Mouse (Mus musculus) midbrain, embryonic 10.5 days (tissue): ENCODE measurements around the gene Zfp811. TPM values are rescaled to one million over a fixed set of nuclear protein-coding genes. Genes with fewer than 3 reads are reported as not detected.
"Not testable (repeated sequence)": the region's sequence is repeated elsewhere in the genome, so short reads cannot be mapped to it uniquely, and the experiment has no call there.

Experiments
- DNase-seq: peaks from one replicate; pipeline ENCODE4 v3.0.0-alpha.2; 2017; ENCODE audit warnings: low spot score
- H3K27ac ChIP-seq: fragments of 300-500 bp; sonication (generic); replicated peaks from 2 replicates; pipeline ENCODE4 v1.5.1; 2016; ENCODE audit warnings: mild to moderate bottlenecking
- H3K27me3 ChIP-seq: fragments of 300-500 bp; sonication (generic); 2 replicates; pipeline ENCODE4 v1.6.1; 2016; ENCODE audit warnings: low read depth, mild to moderate bottlenecking; ENCODE audit not compliant: poor library complexity, severe bottlenecking
- H3K36me3 ChIP-seq: fragments of 300-500 bp; sonication (generic); 2 replicates; pipeline ENCODE4 v1.6.1; 2016; ENCODE audit warnings: mild to moderate bottlenecking, moderate library complexity
- H3K4me1 ChIP-seq: fragments of 300-500 bp; sonication (generic); 2 replicates; pipeline ENCODE4 v1.6.1; 2016
- H3K4me3 ChIP-seq: fragments of 300-500 bp; sonication (generic); 2 replicates; pipeline ENCODE4 v1.5.1; 2016; ENCODE audit warnings: mild to moderate bottlenecking, moderate library complexity
- H3K9me3 ChIP-seq: fragments of 300-500 bp; sonication (generic); replicated peaks from 2 replicates; pipeline ENCODE4 v1.6.1; 2016; ENCODE audit warnings: mild to moderate bottlenecking
- WGBS: fragments of 180-500 bp; shearing (Covaris S2); methylation state at CpG from one replicate; pipeline ENCODE4 v1.1.7; 2016; 5-methylcytosine and 5-hydroxymethylcytosine counted together
- polyA plus RNA-seq: library from polyadenylated mRNA; unstranded; fragments of >200 nt; fragmentation: Nextera tagmentation; extraction: Ambion mirVana; gene quantifications from 2 replicates; pipeline ENCODE4 v1.2.1, GENCODE M21; 2016

Zfp811 gene
- 30.1 and 44.5 TPM in 2 replicates for polyA plus RNA-seq

GRCm38 (mm10) chr17:32809544-32810374, at the start of gene Zfp811:
Gene Zfp811 (minus strand): TSS chr17:32809931.
- Histone ChIP-seq H3K4me1 (peaks cover 47% of the 10 kb centered on the region), H3K36me3 (peaks cover 12% of the 10 kb centered on the region), H3K27me3 (no peaks in the 10 kb centered on the region), H3K9me3 (no peaks in the 10 kb centered on the region), H3K4me3 (peak within 1 kb of the TSS; percentile 81), H3K27ac (peak within 1 kb of the TSS; percentile 96)
- DNase-seq, result peak; percentile 82
- 0% methylated on average over 17 of the region's 17 CpGs for WGBS

DNA sequence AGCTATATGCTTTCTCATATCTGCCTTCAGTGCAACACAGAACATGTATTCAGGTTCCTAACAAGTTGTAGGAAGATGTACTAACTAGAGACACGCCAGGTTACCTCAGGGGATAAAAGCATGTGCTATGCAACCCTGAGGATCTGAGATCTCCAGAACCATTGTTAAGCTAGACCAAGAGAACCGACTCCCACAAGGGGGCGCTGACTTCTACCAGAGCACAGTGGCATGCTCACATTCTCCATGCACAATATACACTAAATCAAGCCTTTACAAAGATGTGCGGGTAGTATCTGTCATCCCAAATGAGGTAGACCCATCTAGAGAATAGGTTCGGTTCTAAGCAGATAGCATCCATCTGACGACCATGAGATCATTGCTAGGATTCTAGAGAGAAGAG, 47.0 kb upstream of the Zfp811 start:
- H3K27ac ChIP-seq, H3K9me3 ChIP-seq, H3K27me3 ChIP-seq, H3K4me3 ChIP-seq, H3K36me3 ChIP-seq, DNase-seq, H3K4me1 ChIP-seq: not testable (repeated sequence)
- 73% methylated on average over 4 of the region's 6 CpGs for WGBS

- H3K27ac ChIP-seq, result peak overlapping the region; percentile 55
- DNase-seq, result peak; percentile 25
- no peak overlapping the region for H3K4me3 ChIP-seq
- H3K27me3 ChIP-seq, result no peaks in the 10 kb centered on the region
- H3K4me1 ChIP-seq, result peaks cover 9% of the 10 kb centered on the region
- 0 out of 2 replicates have a peak, but pooled peaks cover 3% of the 10 kb centered on the region for H3K9me3 ChIP-seq
- H3K36me3 ChIP-seq, result no peaks in the 10 kb centered on the region
- 29% methylated on average over 7 of the region's 7 CpGs for WGBS
These were observed 41.9 kb upstream of the Zfp811 start for GRCm38 (mm10) chr17:32851581-32851980.

DNA sequence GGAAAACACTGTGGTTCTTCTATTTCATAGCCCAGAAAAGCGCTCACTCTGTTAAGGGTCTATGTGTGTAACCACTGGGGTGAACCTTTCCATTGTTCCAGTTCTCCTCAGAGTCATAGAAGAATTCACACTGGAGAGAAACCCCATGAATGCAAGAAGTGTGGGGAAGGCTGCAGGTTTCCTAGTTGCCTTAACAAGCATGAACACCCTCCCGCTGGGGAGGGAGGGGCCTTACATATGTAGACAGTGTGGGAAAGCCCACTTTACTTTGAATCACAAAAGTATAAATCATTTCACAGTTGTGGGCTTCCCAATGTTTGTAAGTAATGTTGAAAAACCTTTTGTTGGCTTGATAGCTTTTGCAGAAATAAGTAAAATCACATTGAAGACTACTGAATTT, 31.7 kb upstream of the Zfp811 start:
- Histone ChIP-seq H3K4me1 (peaks cover 11% of the 10 kb centered on the region; the same call in 1 of the 2 replicates), H3K36me3 (no peaks in the 10 kb centered on the region), H3K27me3 (no peaks in the 10 kb centered on the region), H3K4me3 (no peak overlapping the region), H3K27ac (no peak overlapping the region), H3K9me3 (no peaks in the 10 kb centered on the region)
- 85% methylated on average over 2 of the region's 2 CpGs for WGBS
- DNase-seq, result no peak

- H3K9me3 ChIP-seq, result no peaks in the 10 kb centered on the region
- H3K4me3 ChIP-seq, result no peak overlapping the region
- DNase-seq, result no peak
- no peak overlapping the region for H3K27ac ChIP-seq
- peaks cover 11% of the 10 kb centered on the region; the same call in 1 of the 2 replicates for H3K4me1 ChIP-seq
- no peaks in the 10 kb centered on the region for H3K36me3 ChIP-seq
- H3K27me3 ChIP-seq, result no peaks in the 10 kb centered on the region
- 40% methylated on average over 15 of the region's 15 CpGs for WGBS
These were observed 29.5 kb upstream of the Zfp811 start for GRCm38 (mm10) chr17:32839083-32839802.

DNA sequence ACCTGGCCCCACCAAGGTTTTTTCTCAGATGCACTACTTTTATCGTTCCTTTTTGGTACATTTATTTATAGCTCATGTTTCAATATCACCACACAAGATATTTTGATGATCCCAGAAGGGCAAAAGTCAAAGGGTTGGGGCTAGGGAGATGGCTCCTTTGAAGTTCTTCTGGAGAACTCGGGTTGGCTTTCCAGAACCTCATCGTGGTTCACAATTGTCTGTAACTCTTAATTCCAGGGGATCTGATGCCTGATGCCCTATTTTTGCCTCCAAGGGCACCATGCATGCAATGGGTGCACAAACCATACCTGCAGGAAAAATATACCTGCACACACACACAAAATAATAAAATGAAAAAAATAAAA, 20.7 kb upstream of the Zfp811 start:
- 38% methylated on average over 3 of the region's 3 CpGs for WGBS
- peak overlapping the region; percentile 92 for H3K27ac ChIP-seq
- H3K36me3 ChIP-seq, result peaks cover 19% of the 10 kb centered on the region
- H3K4me3 ChIP-seq, result peak overlapping the region; percentile 84
- DNase-seq, result no peak
- no peaks in the 10 kb centered on the region for H3K27me3 ChIP-seq
- H3K4me1 ChIP-seq, result peaks cover 14% of the 10 kb centered on the region
- H3K9me3 ChIP-seq, result no peaks in the 10 kb centered on the region

DNA sequence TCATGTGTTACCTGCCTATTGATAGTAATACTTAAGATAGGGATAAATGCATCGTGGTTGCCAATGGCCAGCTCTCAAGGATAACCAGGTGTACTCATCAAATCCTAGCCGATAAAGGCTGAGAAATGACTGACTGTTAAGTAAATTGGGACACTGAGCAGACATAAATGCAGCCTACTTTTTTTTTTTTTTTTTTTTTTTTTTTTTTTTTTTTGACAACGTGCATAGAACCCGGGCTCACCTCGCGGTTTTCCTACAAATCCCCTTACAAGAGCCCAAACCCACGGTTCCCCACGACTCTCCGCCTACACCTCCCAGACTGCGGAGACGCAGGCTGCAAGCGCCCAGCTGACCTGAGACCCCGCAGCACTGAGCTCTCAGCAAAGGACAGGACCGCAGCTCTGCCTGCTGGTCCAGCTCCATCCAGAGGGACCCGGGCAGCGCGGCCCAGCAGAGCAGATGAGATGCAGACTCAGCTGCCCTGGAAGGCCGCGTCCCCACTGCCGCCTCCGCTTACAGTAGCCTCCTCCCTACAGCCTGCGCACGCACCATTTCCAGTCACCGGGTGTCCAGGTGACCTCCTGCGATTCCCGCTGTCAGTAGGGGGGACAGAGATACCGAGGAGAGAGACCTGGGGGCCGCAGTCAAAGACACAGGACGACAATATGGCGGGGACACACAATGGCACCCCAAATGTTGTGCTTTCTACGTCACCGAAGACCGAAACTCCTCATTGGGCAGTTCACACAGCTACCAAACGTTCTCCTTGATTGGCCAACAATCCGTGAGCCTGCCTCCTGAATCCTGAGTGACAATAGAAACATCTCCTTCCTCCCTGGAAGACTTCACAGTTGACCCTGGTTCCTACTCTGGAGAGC, 20.0 kb upstream of the Zfp811 start, which contains the start of gene Zfp799:
Zfp799 (minus strand) TSS at position 722 of the 878 bp plus-strand sequence.
- 2% methylated on average over 35 of the region's 35 CpGs for WGBS
- H3K27ac ChIP-seq, result peak within 1 kb of the TSS; percentile 92
- H3K36me3 ChIP-seq, result peaks cover 25% of the 10 kb centered on the region

DNA sequence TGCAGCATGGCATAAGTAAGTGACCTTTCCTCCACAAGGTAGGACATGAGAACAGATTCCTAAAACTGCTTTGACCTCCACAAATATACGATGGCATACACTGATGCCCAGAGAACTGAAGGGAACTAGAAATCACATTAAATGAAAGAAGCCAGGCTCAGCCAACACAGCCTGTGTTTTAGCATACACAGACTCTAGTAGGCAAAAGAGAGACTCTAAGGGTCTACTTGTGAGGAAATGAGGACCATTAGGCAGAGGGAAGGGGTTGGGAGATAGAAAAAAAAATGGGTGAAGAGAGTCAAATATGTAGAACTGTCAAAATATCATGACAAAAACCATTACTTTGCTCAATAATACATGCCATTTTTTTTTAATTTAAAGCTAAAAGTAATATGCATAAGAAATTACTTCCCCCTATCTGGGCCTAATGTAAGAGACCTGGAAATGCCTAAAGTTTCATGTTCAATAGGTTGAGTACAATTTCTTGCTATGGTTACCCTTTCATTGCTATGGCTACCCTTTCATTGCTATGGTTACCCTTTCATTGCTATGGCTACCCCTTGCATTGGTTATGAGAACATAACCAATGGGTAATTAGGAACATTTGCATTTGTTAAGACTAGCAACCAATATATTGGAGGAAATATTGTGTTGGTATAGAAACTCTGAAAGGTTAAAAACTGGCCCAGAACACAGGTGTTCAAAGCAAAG, 6.5 kb upstream of the Zfp811 start:
- H3K4me1 ChIP-seq, result peaks cover 15% of the 10 kb centered on the region
- H3K27ac ChIP-seq, result no peak overlapping the region
- H3K27me3 ChIP-seq, result no peaks in the 10 kb centered on the region
- no peak overlapping the region for H3K4me3 ChIP-seq
- H3K36me3 ChIP-seq, result peaks cover 68% of the 10 kb centered on the region
- no peak for DNase-seq
- H3K9me3 ChIP-seq, result no peaks in the 10 kb centered on the region
- 96% methylated on average over 1 of the region's 1 CpGs for WGBS

More for the DNA sequence above, 20.0 kb upstream of the Zfp811 start, which contains the start of gene Zfp799:
- peak; percentile 85 for DNase-seq
- Histone ChIP-seq H3K9me3 (no peaks in the 10 kb centered on the region), H3K4me3 (peak within 1 kb of the TSS; percentile 84), H3K27me3 (no peaks in the 10 kb centered on the region), H3K4me1 (peaks cover 14% of the 10 kb centered on the region)

GRCm38 (mm10) chr17:32814136-32814535, 4.4 kb upstream of the Zfp811 start:
- DNase-seq, result no peak
- Histone ChIP-seq H3K9me3 (no peaks in the 10 kb centered on the region), H3K4me3 (no peak overlapping the region), H3K27ac (no peak overlapping the region), H3K4me1 (peaks cover 31% of the 10 kb centered on the region), H3K27me3 (no peaks in the 10 kb centered on the region), H3K36me3 (peaks cover 47% of the 10 kb centered on the region)
- 82% methylated on average over 7 of the region's 7 CpGs for WGBS

DNA sequence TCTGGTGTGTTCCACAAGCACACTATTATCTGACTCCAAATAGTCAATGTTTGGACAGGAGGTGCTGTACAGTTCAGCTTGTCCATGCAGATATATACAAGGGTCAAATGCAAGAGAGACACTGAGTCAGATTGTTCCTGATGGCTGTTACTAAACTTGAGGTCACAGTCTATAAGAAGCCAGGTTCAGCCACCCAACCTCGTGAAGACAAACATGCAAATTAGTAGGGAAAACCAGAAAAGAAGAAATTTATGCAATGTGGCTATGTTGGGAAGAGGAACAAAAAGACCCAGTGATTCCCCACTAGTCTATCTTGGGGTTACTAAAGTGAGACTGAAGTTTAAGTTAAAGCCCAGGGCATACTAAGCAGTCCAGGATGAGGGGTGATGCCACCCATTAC, 917 bp upstream of the Zfp811 start:
- Histone ChIP-seq H3K4me1 (peaks cover 47% of the 10 kb centered on the region), H3K9me3 (no peaks in the 10 kb centered on the region), H3K27me3 (no peaks in the 10 kb centered on the region), H3K4me3 (peak overlapping the region; percentile 81), H3K27ac (peak overlapping the region; percentile 96), H3K36me3 (peaks cover 19% of the 10 kb centered on the region)
- 38% methylated on average over 1 of the region's 1 CpGs for WGBS
- DNase-seq, result no peak

DNA sequence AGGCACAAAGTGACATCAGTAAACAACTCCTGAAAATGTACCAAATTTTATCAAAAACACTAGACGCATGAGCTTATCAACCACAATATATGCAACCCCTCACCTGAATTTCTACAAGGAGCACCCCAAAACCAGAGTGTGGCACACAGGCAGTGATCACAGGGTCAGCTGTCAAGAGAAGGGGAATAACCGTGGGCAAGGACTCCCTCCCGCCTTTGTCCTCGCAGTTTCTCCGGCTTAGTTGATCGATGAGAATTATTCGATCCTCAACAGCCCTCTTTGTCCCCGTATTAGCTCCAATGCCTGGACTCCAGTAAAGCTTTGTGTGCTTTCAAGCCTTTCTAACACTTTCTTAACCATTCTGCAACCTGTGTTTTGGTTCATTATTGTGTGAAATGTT, 810 bp downstream of the Zfp811 start:
- no peaks in the 10 kb centered on the region for H3K27me3 ChIP-seq
- H3K36me3 ChIP-seq, result peaks cover 9% of the 10 kb centered on the region
- H3K4me3 ChIP-seq, result peak overlapping the region; percentile 81
- WGBS, result 8% methylated on average over 8 of the region's 8 CpGs
- peak; percentile 47 for DNase-seq
- H3K4me1 ChIP-seq, result peaks cover 47% of the 10 kb centered on the region
- peak overlapping the region; percentile 96 for H3K27ac ChIP-seq
- H3K9me3 ChIP-seq, result no peaks in the 10 kb centered on the region

DNA sequence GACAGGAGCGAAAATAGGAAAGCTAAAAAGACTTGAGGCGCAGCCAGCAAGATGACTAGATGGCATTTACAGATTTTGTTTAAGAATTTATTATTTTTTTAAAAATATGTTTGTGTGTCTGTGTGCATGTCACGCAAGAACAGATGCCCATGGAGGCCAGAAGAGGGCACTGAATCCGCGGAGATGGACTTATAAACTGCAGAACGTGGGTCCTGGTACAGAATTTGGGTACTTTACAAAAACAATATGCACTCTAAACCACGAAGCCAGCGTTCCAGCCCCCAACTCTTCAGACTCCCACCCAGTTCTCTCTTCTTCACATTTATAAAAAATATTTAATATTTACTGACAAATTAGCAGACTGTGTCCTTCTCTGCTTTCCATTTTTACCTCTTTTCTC, 20.5 kb downstream of the Zfp811 start:
- DNase-seq, result no peak
- no peaks in the 10 kb centered on the region for H3K27me3 ChIP-seq
- H3K9me3 ChIP-seq, result no peaks in the 10 kb centered on the region
- H3K27ac ChIP-seq, result no peak overlapping the region
- H3K36me3 ChIP-seq, result peaks cover 29% of the 10 kb centered on the region
- peaks cover 22% of the 10 kb centered on the region for H3K4me1 ChIP-seq
- WGBS, result 70% methylated on average over 8 of the region's 8 CpGs
- peak overlapping the region; percentile 97 for H3K4me3 ChIP-seq
